Mouse (Mus musculus) heart, embryonic 15.5 days (tissue): ENCODE measurements around the gene Hdac6. TPM values are rescaled to one million over a fixed set of nuclear protein-coding genes. Genes with fewer than 3 reads are reported as not detected.

Experiments
- polyA plus RNA-seq: library from polyadenylated mRNA; unstranded; fragments of >200 nt; fragmentation: Nextera tagmentation; extraction: Ambion mirVana; gene quantifications from 2 replicates; pipeline ENCODE4 v1.2.1, GENCODE M21; 2015

The Hdac6 gene
- polyA plus RNA-seq, 1 experiment from 2014 or later, result 21.4 TPM

Other genes starting within 250 kb of the Hdac6 start
- 25.4 and 33.7 TPM in 2 replicates for gene Wdr45, start 233.6 kb downstream of the Hdac6 start, polyA plus RNA-seq
- gene Gm45208, start 225.6 kb downstream of the Hdac6 start, polyA plus RNA-seq, result 1.2 TPM in 1 of 2 replicates, not detected in the other
- 30.5 and 39.4 TPM in 2 replicates for gene Praf2, start 219.4 kb downstream of the Hdac6 start, polyA plus RNA-seq
- 4.1 and 8.7 TPM in 2 replicates for gene Ccdc120, start 197.0 kb downstream of the Hdac6 start, polyA plus RNA-seq
- gene Tfe3, start 185.3 kb downstream of the Hdac6 start, polyA plus RNA-seq, result 16.6 and 21.7 TPM in 2 replicates
- gene Gripap1, start 158.1 kb downstream of the Hdac6 start, polyA plus RNA-seq, result 25.9 and 31.1 TPM in 2 replicates
- gene Kcnd1, start 125.6 kb downstream of the Hdac6 start, polyA plus RNA-seq, result 0.69 and 1.0 TPM in 2 replicates
- gene Otud5, start 106.5 kb downstream of the Hdac6 start, polyA plus RNA-seq, result 24.7 and 31.7 TPM in 2 replicates
- gene Pim2, start 69.6 kb downstream of the Hdac6 start, polyA plus RNA-seq, result 4.5 and 6.3 TPM in 2 replicates
- gene Slc35a2, start 63.9 kb downstream of the Hdac6 start, polyA plus RNA-seq, result 22.3 and 32.0 TPM in 2 replicates
- 72.8 and 77.9 TPM in 2 replicates for gene Pqbp1, start 48.6 kb downstream of the Hdac6 start, polyA plus RNA-seq
- 102 and 124 TPM in 2 replicates for gene Timm17b, start 48.5 kb downstream of the Hdac6 start, polyA plus RNA-seq
- gene Gm10491, start 40.1 kb downstream of the Hdac6 start, polyA plus RNA-seq, result not detected in 2 replicates
- not detected in 2 replicates for gene Gm10490, start 38.3 kb downstream of the Hdac6 start, polyA plus RNA-seq
- gene Pcsk1n, start 28.1 kb downstream of the Hdac6 start, polyA plus RNA-seq, result 0.39 and 3.3 TPM in 2 replicates
- not detected in 2 replicates for gene Eras, start 19.3 kb downstream of the Hdac6 start, polyA plus RNA-seq
- gene Gata1, start 30.2 kb upstream of the Hdac6 start, polyA plus RNA-seq, result 0.57 and 2.4 TPM in 2 replicates
- gene Glod5, start 70.6 kb upstream of the Hdac6 start, polyA plus RNA-seq, result 0.19 and 0.66 TPM in 2 replicates
- gene Suv39h1, start 126.9 kb upstream of the Hdac6 start, polyA plus RNA-seq, result 25.0 and 32.1 TPM in 2 replicates
- gene Was, start 142.6 kb upstream of the Hdac6 start, polyA plus RNA-seq, result 0.39 and 1.1 TPM in 2 replicates
- 22.3 and 25.2 TPM in 2 replicates for gene Wdr13, start 185.0 kb upstream of the Hdac6 start, polyA plus RNA-seq
- gene Rbm3, start 198.0 kb upstream of the Hdac6 start, polyA plus RNA-seq, result 288 and 296 TPM in 2 replicates
- gene Tbc1d25, start 228.3 kb upstream of the Hdac6 start, polyA plus RNA-seq, result 10.1 and 12.2 TPM in 2 replicates
- gene Ebp, start 245.6 kb upstream of the Hdac6 start, polyA plus RNA-seq, result 27.9 and 30.8 TPM in 2 replicates